Mouse (Mus musculus) induced T-regulatory cell, adult 2 months (primary cell): ENCODE results near the gene Ly75.
A peak's percentile ranks its signal among the peaks of the same experiment; 100 is the strongest.

ENCODE experiments used
- DNase-seq: peaks from one replicate; pipeline ENCODE4 v3.0.0-alpha.2; 2012; ENCODE audit warnings: low read depth

The Ly75 gene

DNA sequence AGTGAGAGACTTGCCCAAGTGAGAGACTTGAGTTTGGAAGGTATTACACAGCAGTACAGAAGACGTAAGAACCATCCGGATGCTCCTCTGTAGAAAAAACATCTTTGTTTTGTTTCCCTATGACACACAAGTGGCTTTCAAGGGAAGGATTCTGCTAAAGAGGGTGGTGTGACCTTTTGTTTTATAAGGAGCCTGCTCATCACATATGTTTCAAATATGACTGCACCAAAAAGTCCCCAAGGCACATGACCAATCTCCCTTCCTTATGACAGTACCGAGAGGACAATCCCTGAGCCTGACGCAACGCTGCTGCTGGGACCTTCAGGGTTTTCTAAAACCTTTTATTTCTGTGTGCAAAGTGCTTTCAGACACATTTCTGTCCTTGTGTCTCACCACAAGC lies 12.9 kb downstream of the Ly75 start:
- peak; percentile 57 for DNase-seq

DNA sequence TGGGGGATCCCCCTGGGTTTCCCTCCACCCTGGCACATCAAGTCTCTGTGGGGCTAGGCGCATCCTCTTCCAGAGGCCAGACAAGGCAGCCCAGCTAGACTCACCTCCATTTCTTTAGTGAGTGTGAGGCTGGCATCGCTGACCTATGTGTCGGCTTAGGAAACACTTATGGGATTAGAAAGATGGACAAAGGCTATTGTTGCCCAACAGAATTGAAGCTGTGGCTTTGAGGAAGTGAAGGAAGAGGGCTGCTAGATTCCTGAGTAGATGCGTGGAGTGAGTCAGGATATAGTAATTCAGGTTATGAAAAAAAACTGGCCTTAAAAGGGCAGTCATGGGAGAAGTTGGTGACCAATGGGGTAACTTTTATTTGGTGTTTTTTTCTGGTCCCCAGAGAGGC lies 13.6 kb downstream of the Ly75 start:
- DNase-seq = peak; percentile 16

DNA sequence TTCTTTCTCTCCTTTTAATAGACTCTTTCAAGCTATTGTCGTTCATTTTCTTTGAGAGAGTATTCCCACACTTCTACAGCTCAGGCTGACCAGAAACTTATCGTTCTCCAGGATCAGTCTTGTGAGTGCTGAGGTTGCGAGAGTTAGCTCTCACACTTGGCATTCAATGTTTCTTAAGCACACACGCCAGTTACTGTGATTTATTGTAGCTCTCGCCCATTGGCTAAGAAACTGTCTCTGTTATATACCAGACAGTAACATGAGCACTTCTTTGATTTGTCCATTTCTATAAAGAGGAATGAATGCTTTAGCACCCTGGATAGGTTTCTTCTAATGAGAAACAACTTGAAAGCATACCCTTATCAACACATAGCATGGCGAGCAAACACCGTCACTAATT lies 15.2 kb downstream of the Ly75 start:
- no peak for DNase-seq

DNA sequence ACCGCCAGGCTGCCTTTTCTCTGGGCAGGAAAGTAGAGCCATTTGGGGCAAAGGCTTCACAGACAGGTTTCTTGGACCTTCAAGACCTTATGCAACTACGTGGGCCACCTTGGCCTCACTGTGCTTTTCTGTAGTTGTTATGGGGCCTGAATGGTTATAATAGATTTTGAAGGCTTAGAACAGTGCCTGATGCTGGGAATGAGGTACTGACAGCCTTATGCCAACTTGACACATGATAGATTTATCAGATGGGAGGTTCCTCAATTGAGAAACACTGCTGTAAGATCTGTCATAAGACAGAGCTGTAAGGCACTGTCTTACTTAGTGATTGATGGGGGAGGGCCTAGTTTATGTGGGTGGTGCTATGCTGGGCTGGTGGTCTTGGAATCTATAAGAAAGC lies 15.9 kb downstream of the Ly75 start:
- no peak for DNase-seq

DNA sequence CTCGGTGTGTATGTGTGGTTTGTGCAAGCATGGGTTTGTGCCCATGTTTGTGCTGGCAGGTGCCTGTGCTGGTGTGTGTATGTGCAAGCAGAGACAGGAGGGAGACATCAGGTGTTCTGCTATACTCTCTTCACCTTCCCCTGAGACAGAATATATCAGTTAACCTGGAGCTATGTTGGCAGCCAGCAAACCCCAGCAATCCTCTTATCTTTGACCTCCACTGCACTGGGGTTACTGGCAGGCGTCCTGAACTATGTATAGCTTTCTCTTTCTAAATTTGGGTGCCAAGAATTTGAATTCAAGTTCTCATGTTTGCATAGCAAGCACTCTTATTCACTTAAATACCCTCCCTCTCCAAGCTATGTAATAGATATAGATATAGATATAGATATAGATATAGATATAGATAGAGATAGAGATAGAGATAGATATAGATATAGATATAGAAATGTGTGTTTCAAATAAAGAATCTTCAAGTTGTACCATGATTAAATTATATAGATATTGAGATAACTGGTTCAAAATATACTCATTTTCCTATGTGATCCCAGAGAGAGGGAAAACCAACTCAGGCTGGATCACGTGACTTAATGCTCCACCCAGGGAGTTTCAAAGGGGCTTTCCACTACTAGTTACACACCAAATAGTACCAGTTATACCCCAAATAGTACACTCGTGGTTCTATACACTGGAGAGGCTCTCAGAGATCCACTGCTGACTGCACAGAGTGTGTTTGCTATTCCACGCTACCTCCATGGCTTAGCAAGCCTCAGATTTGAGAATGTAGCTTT lies 17.1 kb downstream of the Ly75 start:
- no peak for DNase-seq

DNA sequence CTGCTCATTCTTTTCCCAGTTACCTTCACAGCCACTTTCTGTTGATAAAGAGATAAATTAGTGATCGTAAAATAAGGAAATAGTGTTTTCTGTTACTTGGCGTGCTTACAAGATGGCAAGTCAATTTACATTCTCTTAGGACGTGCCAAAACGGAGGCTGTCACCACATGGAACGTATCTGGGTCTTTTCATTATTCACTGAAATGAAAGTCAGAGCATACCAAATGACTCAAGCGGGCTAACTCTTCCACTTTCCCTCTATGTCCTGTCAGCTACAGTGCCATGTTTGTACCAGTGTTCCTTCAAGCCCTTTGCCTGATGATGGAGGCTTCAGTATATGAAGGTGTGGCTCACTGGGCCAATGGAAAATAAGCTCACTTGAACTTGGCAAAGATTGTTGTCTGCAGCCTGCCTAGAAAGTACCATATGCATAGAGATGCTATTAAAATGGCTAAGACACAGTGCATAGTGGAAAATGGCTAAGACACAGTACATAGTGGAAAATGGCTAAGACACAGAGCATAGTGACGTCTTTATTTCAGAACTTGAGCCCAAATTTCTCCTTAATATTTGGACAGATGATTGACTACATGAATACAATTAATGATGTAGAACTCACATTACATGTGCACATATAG lies 17.8 kb downstream of the Ly75 start:
- no peak for DNase-seq

DNA sequence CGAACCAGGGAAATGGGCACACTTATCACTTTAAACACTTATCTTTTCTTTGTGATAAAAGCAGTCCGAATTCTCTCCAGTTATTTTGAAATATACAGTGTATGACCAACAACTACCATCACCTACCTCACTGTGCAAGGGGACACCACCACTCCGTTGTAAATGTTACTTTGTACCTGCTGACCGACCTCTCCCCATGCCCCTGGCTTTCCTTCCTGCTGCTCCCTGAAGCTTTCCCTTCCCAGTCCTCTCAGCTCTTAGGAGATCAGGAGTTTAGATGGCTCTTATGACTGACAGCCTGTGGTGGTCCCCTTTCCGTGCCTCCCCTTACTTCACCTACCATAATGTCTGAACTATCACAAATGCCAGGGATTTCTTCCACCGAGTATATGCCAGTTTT lies 21.0 kb downstream of the Ly75 start:
- DNase-seq = no peak

DNA sequence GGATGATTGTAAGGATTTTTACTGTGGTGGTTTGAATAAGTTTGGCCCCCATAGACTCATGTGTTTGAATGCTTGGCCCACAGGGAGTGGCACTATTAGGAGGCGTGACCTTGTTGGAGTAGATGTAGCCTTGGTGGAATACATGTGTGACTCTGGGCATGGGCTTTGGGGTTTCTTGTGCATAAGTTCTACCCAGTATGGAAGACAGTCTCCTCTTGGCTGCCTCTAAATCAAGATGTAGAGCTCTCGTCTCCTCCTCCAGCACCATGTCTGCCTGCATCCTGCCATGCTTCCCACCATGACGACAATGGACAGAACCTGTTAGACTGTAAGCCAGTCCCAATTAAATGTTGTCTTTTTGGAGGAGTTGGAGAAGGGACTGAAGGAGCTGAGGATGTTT lies 23.3 kb downstream of the Ly75 start:
- no peak for DNase-seq

DNA sequence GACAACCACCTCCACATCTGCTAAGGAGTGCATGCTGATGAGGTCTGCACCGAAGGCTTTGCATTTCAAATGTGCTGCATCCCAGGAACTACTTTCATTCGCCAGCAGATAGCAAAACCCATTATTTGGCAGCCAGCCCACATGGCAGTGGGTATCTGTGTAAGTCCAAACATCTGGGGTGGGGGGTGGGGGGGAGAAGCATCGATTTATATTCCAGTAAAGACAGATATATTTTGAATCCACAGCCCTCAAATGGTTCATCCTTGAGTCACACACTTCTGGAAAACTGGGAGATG lies 27.8 kb downstream of the Ly75 start:
- no peak for DNase-seq

DNA sequence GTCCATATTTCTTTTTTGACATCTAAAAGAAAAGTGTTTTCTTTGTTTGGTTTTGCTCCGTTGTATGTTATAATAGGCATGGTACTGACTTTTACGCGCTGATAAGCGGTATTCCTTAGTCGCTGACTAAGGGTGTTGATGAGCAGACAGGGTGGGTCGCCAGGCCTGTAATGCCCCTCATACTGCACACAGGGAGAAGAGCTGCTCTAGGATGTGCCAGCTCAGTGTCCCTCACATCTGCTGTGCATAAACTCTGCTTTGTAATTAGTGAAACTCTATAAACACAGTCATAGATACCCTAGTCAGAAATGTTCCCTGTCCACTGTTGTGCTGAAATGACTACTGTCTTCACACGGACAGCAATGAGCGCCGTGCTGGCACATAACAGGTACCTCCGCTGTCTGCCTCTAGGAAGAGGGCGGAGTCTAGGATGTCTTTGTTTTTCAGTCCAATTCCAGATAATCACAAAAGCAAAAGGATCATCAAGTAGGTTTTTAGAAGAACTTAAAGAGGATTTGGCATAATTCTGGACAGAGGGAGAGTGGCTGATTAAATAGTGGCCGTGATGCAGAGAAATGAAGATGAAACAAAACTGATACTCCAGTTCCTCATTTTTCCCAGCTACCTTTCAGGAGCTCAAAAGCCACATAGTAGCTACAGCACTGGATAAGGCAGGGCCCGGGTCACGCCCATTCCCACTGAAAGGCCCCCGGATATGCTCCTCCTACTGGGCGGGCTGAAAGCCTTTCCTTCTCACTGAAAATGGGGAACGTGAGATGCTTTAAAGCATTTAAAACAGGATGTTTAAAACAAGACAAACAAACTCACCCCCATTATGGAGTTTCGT lies 28.3 kb downstream of the Ly75 start:
- no peak for DNase-seq

DNA sequence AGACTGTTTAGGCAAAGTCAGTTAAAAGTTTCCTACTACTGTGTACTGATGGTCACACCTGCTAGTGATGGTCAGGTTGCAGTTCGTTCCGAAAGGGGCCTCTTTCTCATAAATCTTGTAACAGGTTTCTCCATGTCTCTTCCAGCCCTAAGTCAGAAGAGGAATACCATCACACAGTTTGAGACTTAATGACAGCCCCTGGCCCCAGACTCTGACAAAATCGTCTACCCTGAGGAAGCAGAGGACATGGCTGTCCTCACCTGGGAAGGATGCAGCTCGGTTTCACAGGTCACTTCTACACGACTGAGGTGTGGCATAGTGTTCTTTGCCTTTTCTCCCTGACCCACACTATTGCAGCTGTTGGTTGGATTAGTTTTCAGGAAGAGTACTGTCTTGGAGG lies 30.8 kb downstream of the Ly75 start:
- no peak for DNase-seq

DNA sequence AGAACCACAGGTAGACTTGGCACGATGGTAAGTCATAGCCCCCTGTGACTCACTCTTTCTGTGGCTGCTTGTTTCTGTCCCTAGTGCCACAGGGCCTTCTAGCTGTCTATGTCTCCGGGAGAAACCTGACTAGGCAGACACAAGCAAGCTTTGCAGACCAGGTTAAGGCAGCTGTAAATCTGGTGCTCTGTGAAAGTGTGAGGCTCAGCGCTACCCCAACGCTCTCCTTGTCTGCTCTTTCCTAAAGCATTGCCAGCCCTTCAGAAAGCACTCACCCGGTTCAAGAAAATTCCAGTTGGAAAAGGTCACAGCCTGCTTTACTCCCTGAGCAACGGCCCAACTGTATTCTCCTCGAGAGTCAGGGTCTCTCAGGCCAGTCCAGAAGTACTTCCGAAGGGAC lies 31.3 kb downstream of the Ly75 start:
- no peak for DNase-seq

DNA sequence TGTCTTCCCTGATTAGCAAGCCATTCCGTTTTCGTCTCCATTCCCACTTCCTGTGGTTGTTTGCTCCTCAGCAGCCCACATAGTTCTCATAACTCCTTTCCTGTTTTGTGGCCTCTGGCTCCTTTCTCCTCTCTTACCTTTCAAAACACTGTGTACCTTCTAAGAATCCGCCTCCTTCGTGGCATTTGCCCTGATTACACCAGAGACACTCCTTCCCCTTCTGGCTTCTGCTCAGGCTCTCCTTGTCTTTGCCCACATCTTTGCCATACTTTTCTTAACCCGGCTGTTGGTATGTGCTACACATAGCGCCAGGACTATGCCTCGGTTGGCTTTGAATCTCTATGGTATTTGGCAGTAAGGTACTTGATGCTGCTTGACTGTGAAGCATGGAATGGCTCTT lies 35.2 kb downstream of the Ly75 start:
- no peak for DNase-seq

DNA sequence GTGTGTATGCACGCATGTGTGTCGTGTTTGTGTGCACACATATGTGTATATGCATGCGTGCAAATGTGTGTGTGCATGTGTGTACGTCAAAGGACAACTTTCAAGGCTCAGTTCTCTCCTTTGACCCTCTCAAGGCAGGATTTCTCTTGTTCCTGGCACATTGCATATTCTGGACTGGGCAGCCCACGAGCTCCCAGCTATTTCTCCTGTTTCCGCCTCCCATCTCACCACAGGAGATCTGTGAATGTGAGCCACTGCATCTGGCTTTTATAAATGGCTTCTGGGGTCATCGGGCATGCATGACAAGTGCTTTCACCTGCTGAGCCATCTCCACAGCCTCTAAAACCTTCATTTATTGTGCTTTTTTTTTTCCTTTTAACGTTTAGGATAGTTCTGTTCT lies 36.6 kb downstream of the Ly75 start:
- no peak for DNase-seq

DNA sequence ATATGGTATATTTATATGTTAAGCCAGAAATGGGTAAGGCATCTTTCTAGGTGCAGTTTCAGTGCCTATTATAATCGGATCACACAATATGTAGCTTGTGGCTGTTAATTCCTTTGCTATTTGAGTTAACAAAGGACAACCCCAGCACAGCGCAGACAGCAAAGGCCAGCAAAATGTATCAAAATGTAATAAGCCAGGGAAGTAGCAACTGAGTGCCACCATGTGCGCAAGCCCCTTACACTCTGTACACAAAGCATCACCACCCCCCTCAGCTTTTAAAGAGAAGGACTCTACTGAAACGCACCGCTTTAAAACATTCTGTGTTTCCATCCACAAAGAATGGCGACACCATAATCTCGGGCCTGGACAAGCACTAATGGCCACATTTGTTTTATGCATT lies 37.4 kb downstream of the Ly75 start:
- DNase-seq = no peak

DNA sequence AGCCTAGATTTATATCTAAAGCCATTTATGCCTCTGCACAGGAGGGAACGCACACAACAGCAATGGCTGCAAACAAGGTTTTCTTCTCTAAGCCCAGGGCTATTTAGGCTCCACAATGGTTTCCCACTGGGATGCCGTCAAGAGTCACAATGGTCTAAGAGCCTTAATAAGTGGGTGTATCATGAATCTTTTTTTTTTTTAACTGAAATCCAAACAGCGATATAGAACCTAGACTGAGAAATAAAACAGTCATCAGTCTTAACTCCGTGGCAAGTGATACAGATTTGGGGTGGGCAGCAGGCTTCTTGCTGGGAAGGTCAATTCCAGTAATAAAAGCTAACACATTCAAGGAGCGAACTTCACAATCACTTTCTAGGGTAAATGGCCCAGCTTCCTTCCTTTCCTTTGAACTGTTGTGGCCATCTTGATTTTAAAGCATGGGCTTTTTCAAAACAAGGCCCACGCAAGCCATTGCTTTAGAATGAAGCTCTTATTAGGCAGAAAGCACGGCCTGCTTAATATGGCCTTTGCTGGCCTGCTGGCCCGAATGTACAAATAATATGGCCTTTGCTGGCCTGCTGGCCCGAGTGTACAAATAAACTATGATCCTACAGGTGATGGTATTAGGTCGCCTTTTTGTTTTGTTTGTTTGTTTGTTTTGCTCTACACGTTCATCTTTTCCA lies 39.4 kb downstream of the Ly75 start:
- DNase-seq = no peak

DNA sequence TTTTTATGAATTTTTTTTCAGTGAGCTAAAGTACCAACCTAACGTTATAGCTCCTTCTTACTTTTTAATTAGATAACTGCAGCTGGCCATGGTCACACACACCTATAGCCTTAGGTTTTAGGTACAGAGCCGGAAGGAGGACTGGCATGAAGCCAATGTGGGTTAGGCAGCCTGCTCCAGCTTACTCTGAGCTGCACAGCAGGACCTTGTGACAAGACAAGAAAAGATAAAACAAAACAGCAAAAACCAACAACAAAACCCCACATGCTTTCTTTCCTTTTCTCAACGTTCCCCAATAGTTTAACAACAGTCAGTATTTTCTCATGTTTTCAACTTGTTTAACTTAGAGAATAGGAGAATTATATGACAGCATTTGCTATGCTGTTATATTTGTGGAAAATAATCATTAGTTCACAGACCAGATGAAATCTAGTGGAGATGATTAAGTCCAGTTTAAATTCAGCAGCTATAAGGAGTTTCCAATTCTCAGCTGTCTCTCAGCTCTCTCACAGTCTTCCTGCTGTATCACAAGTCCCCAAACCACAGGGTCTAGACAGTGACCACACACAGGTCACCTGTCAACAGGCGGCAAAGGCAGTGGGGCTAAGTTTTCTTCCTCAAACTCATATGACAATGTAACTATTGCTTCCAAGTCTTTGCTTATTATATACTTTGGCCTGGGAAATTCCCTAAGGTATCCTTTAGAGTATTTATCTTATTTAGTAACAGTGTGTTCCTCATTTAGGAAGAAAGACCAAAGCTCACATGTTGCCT lies 40.8 kb downstream of the Ly75 start:
- no peak for DNase-seq

DNA sequence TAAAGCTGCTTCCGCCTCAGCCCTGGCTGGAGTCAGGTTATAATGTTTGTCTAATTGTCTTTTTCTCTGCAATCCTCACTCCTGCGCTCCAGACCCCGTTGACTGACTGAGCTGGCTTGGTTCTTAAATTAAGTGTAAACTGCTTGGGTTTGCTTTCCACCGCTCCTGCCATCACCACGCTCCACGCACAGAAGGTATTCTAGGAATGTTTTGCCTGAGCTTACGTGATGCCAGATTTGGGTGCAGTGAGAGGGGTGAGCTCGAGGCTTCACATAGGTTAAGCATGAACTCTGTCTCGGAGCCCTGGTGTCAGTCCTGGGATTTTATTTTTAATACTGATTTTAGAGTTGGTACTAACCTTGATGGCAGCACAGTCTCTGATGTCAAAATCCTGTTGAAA lies 45.2 kb downstream of the Ly75 start:
- DNase-seq = no peak

DNA sequence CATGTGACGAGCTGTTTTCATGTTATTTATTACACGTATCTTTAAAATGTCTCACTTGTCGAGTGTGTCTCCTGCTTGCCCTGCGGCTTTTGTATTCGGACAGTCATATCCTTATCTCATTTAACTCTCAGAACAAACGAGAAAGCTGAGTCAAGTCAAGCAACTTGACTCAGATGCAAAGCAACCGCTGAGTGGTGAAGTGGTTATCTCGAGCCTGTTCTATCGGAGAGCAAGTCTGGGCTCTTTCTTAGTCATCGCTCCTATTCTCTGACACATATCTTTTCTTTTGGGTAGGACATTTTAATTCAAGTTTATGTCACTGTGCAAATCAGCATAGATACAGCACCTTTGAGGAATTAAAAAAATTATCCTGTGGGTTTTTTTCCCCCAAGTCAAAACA lies 54.5 kb downstream of the Ly75 start:
- DNase-seq = peak; percentile 68

DNA sequence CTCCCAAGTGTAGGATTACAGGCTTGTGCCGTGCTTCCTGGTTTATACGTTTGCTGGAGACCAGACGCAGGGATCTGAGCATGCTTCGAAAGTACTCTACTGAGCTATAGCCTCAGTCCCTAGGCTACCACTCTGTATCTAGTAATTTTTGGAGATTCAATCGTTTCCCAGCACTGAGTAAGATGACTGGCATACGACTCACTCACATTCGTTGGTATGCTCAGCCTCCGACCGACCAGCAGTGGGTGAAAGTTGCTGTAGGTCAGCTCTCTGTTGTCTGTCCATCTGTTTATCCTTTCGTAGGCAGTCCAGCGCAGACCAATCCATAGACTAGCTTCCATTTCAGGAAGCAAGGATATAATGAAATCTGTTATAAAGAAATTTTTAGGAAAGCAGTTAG lies 55.5 kb downstream of the Ly75 start:
- DNase-seq = no peak

DNA sequence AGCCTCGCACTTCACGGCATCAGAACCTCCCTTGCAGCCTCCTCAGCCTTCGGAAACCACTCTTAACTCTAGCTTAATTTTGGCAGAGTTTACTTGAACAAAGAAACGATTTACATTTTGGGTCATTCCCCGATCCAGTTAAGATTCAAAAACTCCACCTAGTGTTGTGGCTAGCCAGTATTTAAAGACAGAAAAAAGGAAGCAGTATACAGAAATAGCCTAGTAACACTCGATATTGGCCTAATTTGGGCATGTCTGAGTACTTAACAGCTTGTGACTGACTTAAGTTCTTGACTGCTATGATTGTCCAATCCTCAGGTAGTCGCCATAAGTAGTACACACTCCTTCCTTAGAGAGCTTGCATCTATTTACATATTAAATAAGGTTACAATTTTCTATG lies 56.2 kb downstream of the Ly75 start:
- no peak for DNase-seq

DNA sequence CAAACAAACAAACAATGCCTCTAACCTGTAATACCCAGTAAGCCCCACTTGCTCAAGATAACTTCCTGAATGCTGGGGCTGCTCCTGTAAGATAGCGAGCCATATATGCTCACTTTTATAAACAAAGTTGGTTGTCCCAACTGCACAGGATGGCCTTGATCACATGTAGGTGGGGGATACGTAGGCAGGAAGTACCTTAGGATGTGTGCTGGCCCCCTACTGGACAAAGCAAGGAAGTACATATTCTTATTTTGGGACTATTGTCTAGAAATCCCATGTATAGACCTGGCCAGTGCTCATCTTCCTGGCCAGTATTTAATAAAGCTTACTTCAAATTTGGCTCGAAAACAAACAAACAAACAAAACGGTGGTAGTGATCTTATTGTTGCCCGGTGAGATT lies 59.7 kb downstream of the Ly75 start:
- peak; percentile 72 for DNase-seq
